Mouse (Mus musculus) bone marrow, adult 2 months (tissue): ENCODE measurements around the gene Inpp5e.

Experiments used
- CTCF ChIP-seq: fragments of 200-500 bp; IDR thresholded peaks from 2 replicates; pipeline ENCODE4 v1.5.1; 2011; ENCODE audit warnings: low read length, control low read depth; ENCODE audit not compliant: control insufficient read depth, insufficient read depth
- POLR2A ChIP-seq: fragments of 200-500 bp; IDR thresholded peaks from 2 replicates; pipeline ENCODE4 v1.6.1; 2011; ENCODE audit warnings: low read depth, mild to moderate bottlenecking, control low read depth, low read length, borderline replicate concordance; ENCODE audit not compliant: control insufficient read depth

GRCm38 (mm10) chr2:26447451-26447850 lies 38.4 kb upstream of the Inpp5e start:
- TF ChIP-seq CTCF (no peak), POLR2A (no peak)
